Mouse (Mus musculus) small intestine, adult 2 months (tissue): ENCODE measurements around the gene Tmem222.

Experiments used
- CTCF ChIP-seq: fragments of 200-500 bp; IDR thresholded peaks from 2 replicates; pipeline ENCODE4 v1.5.1; 2012; ENCODE audit warnings: low read depth, mild to moderate bottlenecking, control low read depth, inconsistent platforms, low read length, moderate library complexity, mixed read lengths; ENCODE audit not compliant: insufficient replicate concordance, insufficient read length; ENCODE audit errors: extremely low read depth
- POLR2A ChIP-seq: fragments of 200-500 bp; IDR thresholded peaks from 2 replicates; pipeline ENCODE4 v1.6.1; 2012; ENCODE audit warnings: low read depth, mild to moderate bottlenecking, control low read depth, inconsistent platforms, low read length, moderate library complexity

- TF ChIP-seq POLR2A (no peak), CTCF (no peak)
Observed at GRCm38 (mm10) chr4:133305825-133306224, 28.2 kb upstream of the Tmem222 start.
